Mouse (Mus musculus) liver, adult 2 months (tissue): ENCODE measurements around the gene H2al1a.

ENCODE experiments used
- CTCF ChIP-seq: fragments of 200-500 bp; IDR thresholded peaks from 2 replicates; pipeline ENCODE4 v1.5.1; 2011; ENCODE audit warnings: low read depth, low read length, control low read depth
- POLR2A ChIP-seq: fragments of 200-500 bp; IDR thresholded peaks from 2 replicates; pipeline ENCODE4 v1.6.1; 2011; ENCODE audit warnings: low read length, control low read depth; ENCODE audit not compliant: insufficient read depth; ENCODE audit errors: extremely low read depth

- TF ChIP-seq CTCF (no peak), POLR2A (no peak)
Observed at GRCm38 (mm10) chrX:11345762-11346161, 46.7 kb downstream of the H2al1a start.
